Mouse (Mus musculus) lung, embryonic 15.5 days (tissue): Measurements from ENCODE around the gene Gm8765. TPM values are rescaled to one million over a fixed set of nuclear protein-coding genes. Genes with fewer than 3 reads are reported as not detected.
"Not testable (repeated sequence)": the region's sequence is repeated elsewhere in the genome, so short reads cannot be mapped to it uniquely, and the experiment has no call there.

Experiments
- ATAC-seq: fragments of 200-750 bp; cut with Nextera tagmentation; 2 replicates; pipeline ENCODE4 v1.8.0; 2017; ENCODE audit warnings: moderate number of reproducible peaks, borderline replicate concordance; ENCODE audit not compliant: low FRiP score, low TSS enrichment; ENCODE audit errors: extremely low read depth
- H3K27ac ChIP-seq: fragments of 300-500 bp; sonication (generic); 2 replicates; pipeline ENCODE4 v1.5.1; 2015; ENCODE audit warnings: moderate library complexity, mild to moderate bottlenecking, inconsistent platforms
- H3K27me3 ChIP-seq: fragments of 300-500 bp; sonication (generic); 2 replicates; pipeline ENCODE4 v1.6.1; 2015; ENCODE audit warnings: inconsistent platforms
- H3K36me3 ChIP-seq: fragments of 300-500 bp; sonication (generic); 2 replicates; pipeline ENCODE4 v1.6.1; 2015; ENCODE audit warnings: inconsistent platforms
- H3K4me1 ChIP-seq: fragments of 300-500 bp; sonication (generic); 2 replicates; pipeline ENCODE4 v1.6.1; 2015; ENCODE audit warnings: inconsistent platforms
- H3K4me2 ChIP-seq: fragments of 300-500 bp; sonication (generic); 2 replicates; pipeline ENCODE4 v1.6.1; 2015; ENCODE audit warnings: inconsistent platforms, mild to moderate bottlenecking, moderate library complexity
- H3K4me3 ChIP-seq: fragments of 300-500 bp; sonication (generic); 2 replicates; pipeline ENCODE4 v1.5.1; 2015; ENCODE audit warnings: mild to moderate bottlenecking, inconsistent platforms
- H3K9ac ChIP-seq: fragments of 300-500 bp; sonication (generic); 2 replicates; pipeline ENCODE4 v1.6.1; 2015; ENCODE audit warnings: inconsistent platforms
- H3K9me3 ChIP-seq: fragments of 300-500 bp; sonication (generic); 2 replicates; pipeline ENCODE4 v1.6.1; 2016; ENCODE audit warnings: inconsistent platforms
- WGBS: fragments of 180-500 bp; shearing (Covaris S2); methylation state at CpG from one replicate; pipeline ENCODE4 v1.1.7; 2015; 5-methylcytosine and 5-hydroxymethylcytosine counted together
- microRNA-seq: library from miRNA; unstranded; fragments of <30 nt; microRNA quantifications from one replicate; pipeline ENCODE4, GENCODE M21; 2016
- polyA plus RNA-seq: library from polyadenylated mRNA; unstranded; fragments of >200 nt; fragmentation: Nextera tagmentation; extraction: Ambion mirVana; gene quantifications from 2 replicates; pipeline ENCODE4 v1.2.1, GENCODE M21; 2015

The Gm8765 gene
- polyA plus RNA-seq, result not detected in 2 replicates

GRCm38 (mm10) chr13:50698012-50698411 is at the start of gene Gm8765:
TSS of gene Gm8765 (plus strand) at chr13:50698312.
- not testable (repeated sequence) for H3K27me3 ChIP-seq, H3K36me3 ChIP-seq, H3K4me3 ChIP-seq, ATAC-seq, H3K27ac ChIP-seq, H3K9ac ChIP-seq, H3K9me3 ChIP-seq, H3K4me1 ChIP-seq, H3K4me2 ChIP-seq
- 16% methylated on average over 1 of the region's 2 CpGs for WGBS

DNA sequence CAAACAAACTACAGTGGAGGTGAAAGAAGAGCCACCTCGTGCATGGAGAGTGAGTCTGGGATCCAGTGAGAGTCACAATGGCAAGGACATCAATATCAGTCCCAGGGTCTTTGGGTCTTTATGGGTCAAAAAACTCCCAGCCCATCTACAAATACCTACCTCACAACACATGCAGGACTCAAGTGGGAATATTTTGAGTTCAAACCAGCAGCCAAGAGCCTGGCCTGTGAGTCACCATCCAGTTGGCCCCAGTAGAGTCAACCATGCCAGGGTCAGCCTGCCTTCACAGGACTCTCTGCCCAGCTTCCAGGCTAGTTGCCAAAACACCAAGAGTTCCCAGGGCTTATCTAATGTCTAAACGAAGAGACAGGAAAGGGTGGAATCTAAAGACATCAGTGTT is 49.3 kb upstream of the Gm8765 start:
- H3K9me3 ChIP-seq, H3K36me3 ChIP-seq, H3K27me3 ChIP-seq, ATAC-seq, H3K4me1 ChIP-seq, H3K27ac ChIP-seq, H3K4me2 ChIP-seq, H3K4me3 ChIP-seq, H3K9ac ChIP-seq: not testable (repeated sequence)
- WGBS, result 67% methylated on average over 2 of the region's 2 CpGs

DNA sequence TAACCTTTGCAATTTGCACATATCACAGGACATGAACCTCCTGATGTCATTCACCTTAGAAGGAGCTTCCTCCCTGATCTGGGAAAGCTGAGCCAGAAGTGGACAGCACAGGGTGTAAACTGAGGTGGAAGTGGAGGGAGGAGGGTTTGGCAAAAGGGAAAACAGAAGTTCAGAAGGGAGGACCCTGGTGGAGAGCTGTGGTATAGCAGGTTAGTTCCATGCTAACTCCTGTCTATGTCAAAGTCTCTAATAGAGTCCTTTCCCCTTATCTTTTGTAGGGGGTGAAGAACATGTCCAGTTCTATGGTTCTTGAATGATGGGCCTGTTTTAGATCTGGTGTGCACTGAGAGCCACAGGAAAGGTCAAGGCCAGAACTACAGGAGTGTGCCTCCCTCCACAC is 52.2 kb downstream of the Gm8765 start:
- H3K36me3 ChIP-seq, H3K4me2 ChIP-seq, H3K4me3 ChIP-seq, H3K27ac ChIP-seq, ATAC-seq, H3K27me3 ChIP-seq, H3K9ac ChIP-seq, H3K4me1 ChIP-seq, H3K9me3 ChIP-seq: not testable (repeated sequence)

DNA sequence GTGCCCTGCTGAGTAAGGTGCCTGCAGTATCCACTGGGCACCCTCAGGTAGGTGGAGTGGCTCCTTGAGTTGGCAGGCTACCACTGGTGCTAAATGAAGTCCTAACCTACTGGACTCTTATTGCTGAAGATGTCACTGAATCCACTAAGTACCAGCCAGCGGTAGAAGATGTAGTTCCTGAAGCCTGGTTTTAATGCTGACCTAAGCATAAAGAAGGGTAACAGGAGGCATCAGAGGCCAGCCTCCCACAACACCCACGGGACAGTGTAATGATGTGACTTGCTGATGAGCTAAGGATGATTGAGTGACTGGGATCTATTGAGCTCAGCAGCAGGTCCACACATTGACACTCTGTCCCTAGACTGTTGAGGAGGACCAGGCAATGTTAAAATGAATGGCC is 53.6 kb downstream of the Gm8765 start:
- 64% methylated on average over 2 of the region's 2 CpGs for WGBS
- no peak overlapping the region for H3K4me3 ChIP-seq
- H3K9me3 ChIP-seq, result no peaks in the 10 kb centered on the region
- no peaks in the 10 kb centered on the region for H3K27me3 ChIP-seq
- no peaks in the 10 kb centered on the region for H3K36me3 ChIP-seq
- H3K9ac ChIP-seq, result no peak overlapping the region
- ATAC-seq, result no peak; the same call in 1 of the 2 replicates
- H3K27ac ChIP-seq, result no peak overlapping the region
- no peaks in the 10 kb centered on the region for H3K4me1 ChIP-seq
- no peak overlapping the region for H3K4me2 ChIP-seq

DNA sequence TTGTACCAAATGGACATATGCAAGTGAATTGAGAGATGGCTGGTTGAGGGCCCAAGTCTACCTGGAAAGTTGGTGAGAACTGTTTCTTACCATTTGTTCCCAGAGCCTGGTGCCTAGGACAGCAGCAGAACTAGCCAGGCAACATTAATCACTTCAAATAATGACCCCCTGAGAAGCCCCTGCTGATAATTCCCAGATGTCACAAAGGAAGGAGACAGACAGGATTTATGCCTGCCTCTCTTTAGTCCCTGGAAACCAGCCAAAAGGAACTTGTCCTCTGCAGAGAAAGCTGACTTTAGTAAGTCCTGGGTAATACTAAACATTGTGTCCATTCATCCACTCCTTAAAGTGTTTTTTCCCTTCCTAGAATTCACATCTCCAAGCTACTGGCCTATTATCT is 54.8 kb downstream of the Gm8765 start:
- H3K27me3 ChIP-seq, H3K27ac ChIP-seq, H3K9ac ChIP-seq, H3K4me2 ChIP-seq, H3K36me3 ChIP-seq, ATAC-seq, H3K4me3 ChIP-seq, H3K9me3 ChIP-seq, H3K4me1 ChIP-seq: not testable (repeated sequence)

Small RNA genes within 50 kb of the gene (microRNA-seq; reads per million reads assigned to microRNA genes)
- not detected for gene Gm23952

Other genes starting within 250 kb of the Gm8765 start
- not detected in 2 replicates for gene Nutm2, start 231.0 kb upstream of the Gm8765 start, polyA plus RNA-seq
- not detected in 2 replicates for gene Gm904, start 55.1 kb upstream of the Gm8765 start, polyA plus RNA-seq